ENCODE assay signal across 16 mouse cellular contexts in genomic region chr14:119687885-119688284, GRCm38 (mm10).
DNase-seq lines count a peak whose midpoint lies in the region; ATAC-seq lines count a peak whose summit lies in the region.
"Had no signal": no experiment of that assay in that cellular context is flagged by ENCODE, and none has a peak within 500 bp of the region (broad histone marks: within the 10 kb centered on the region; RNA-seq: fewer than 3 reads in every experiment).

No protein-coding gene starts in this region.

- no peak overlapping the region for H3K27ac ChIP-seq in heart, embryonic 16.5 days (ENCODE audit: low read length)
- no peak overlapping the region for H3K27ac ChIP-seq in liver, embryonic 12.5 days
- H3K27ac ChIP-seq in liver, embryonic 11.5 days (ENCODE audit: low read depth, low read length), result no peak overlapping the region
- H3K27ac ChIP-seq: macrophage; neural tube, embryonic 15.5 days had no signal

- WGBS in heart, embryonic 16.5 days, result 69% methylated on average over 2 of the region's 2 CpGs
- 35% methylated on average over 2 of the region's 2 CpGs for whole genome bisulfite sequencing in liver, embryonic 12.5 days (ENCODE audit: insufficient replicate concordance)
- WGBS in liver, embryonic 11.5 days, result 72% methylated on average over 2 of the region's 2 CpGs

- no peaks in the 10 kb centered on the region for H3K36me3 ChIP-seq in heart, embryonic 16.5 days (ENCODE audit: control insufficient read depth, insufficient read depth)
- H3K36me3 ChIP-seq in liver, embryonic 12.5 days, result no peaks in the 10 kb centered on the region
- no peaks in the 10 kb centered on the region for H3K36me3 ChIP-seq in liver, embryonic 11.5 days (ENCODE audit: control insufficient read depth, insufficient read depth, low read length)
- H3K36me3 ChIP-seq: neural tube, embryonic 15.5 days had no signal

- no peak for DNase-seq in heart, postnatal 36 days
- no peak for DNase-seq in liver, embryonic 11.5 days (ENCODE audit: low spot score)
- DNase-seq in ZHBTc4 (ENCODE audit: low read depth, low spot score), result peak; percentile 37
- DNase-seq in thymus, adult 18-20 months, result no peak
- DNase-seq: adrenal gland, postnatal 36 days; cerebellum, postnatal 14 days; kidney, adult 18-20 months; left cerebral cortex, postnatal 4 days; liver, postnatal 0 days; retina, postnatal 1 day; thymus, postnatal 25 days had no signal

- no peaks in the 10 kb centered on the region for H3K9me3 ChIP-seq in heart, embryonic 16.5 days (replicated peaks; ENCODE audit: control insufficient read depth, low read length)
- H3K9me3 ChIP-seq in liver, embryonic 12.5 days (replicated peaks), result no peaks in the 10 kb centered on the region
- H3K9me3 ChIP-seq in liver, embryonic 11.5 days (ENCODE audit: control insufficient read depth, low read length), result no peaks in the 10 kb centered on the region
- H3K9me3 ChIP-seq: neural tube, embryonic 15.5 days had no signal

- 0 out of 2 replicates have a peak, but pooled peaks have one; percentile 23 for ATAC-seq in heart, embryonic 16.5 days (replicated peaks; ENCODE audit: extremely low read depth, insufficient read depth, low FRiP score)
- peak; percentile 30; the same call in 1 of the 2 replicates for ATAC-seq in liver, embryonic 12.5 days
- ATAC-seq in liver, embryonic 11.5 days (replicated peaks; ENCODE audit: low FRiP score), result no peak; the same call in 1 of the 2 replicates
- peak; percentile 27; the same call in 1 of the 2 replicates for ATAC-seq in megakaryocyte, adult 5-6 weeks (ENCODE audit: poor library complexity, severe bottlenecking)
- ATAC-seq: liver, postnatal 0 days had no signal

- no peak overlapping the region for H3K4me3 ChIP-seq in heart, embryonic 16.5 days (ENCODE audit: low read length)
- H3K4me3 ChIP-seq in liver, embryonic 12.5 days, result no peak overlapping the region
- no peak overlapping the region for H3K4me3 ChIP-seq in liver, embryonic 11.5 days (ENCODE audit: low read depth, low read length)
- H3K4me3 ChIP-seq: neural tube, embryonic 15.5 days had no signal

- no peak overlapping the region for H3K4me2 ChIP-seq in heart, embryonic 16.5 days (ENCODE audit: low read depth, low read length)
- no peak overlapping the region for H3K4me2 ChIP-seq in liver, embryonic 12.5 days
- no peak overlapping the region for H3K4me2 ChIP-seq in liver, embryonic 11.5 days
- H3K4me2 ChIP-seq: neural tube, embryonic 15.5 days had no signal

- H3K27me3 ChIP-seq in heart, embryonic 16.5 days (ENCODE audit: control insufficient read depth, insufficient read depth, low read length), result no peaks in the 10 kb centered on the region
- H3K27me3 ChIP-seq in liver, embryonic 12.5 days (replicated peaks), result no peaks in the 10 kb centered on the region
- no peaks in the 10 kb centered on the region for H3K27me3 ChIP-seq in liver, embryonic 11.5 days (replicated peaks; ENCODE audit: control insufficient read depth, insufficient read depth, low read length)
- H3K27me3 ChIP-seq: neural tube, embryonic 15.5 days had no signal

- H3K9ac ChIP-seq in heart, embryonic 16.5 days (ENCODE audit: low read length), result no peak overlapping the region
- no peak overlapping the region for H3K9ac ChIP-seq in liver, embryonic 12.5 days
- H3K9ac ChIP-seq in liver, embryonic 11.5 days (ENCODE audit: low read depth, low read length), result no peak overlapping the region
- H3K9ac ChIP-seq: liver, postnatal 0 days; neural tube, embryonic 15.5 days had no signal

- intact Hi-C loops in heart, postnatal 36 days (cut with DNase I), result no loop called here

- H3K4me1 ChIP-seq in heart, embryonic 16.5 days (ENCODE audit: control insufficient read depth, insufficient read depth, low read length), result no peaks in the 10 kb centered on the region
- no peaks in the 10 kb centered on the region for H3K4me1 ChIP-seq in liver, embryonic 12.5 days
- H3K4me1 ChIP-seq in liver, embryonic 11.5 days (replicated peaks; ENCODE audit: control insufficient read depth, insufficient read depth, low read length), result no peaks in the 10 kb centered on the region
- H3K4me1 ChIP-seq: neural tube, embryonic 15.5 days had no signal
